Mouse (Mus musculus): ENCODE measurements around the gene Gm20431. TPM values are rescaled to one million over a fixed set of nuclear protein-coding genes. Genes with fewer than 3 reads are reported as not detected.
A peak's percentile ranks its signal among the peaks of the same experiment; 100 is the strongest.

Gene Gm20431
- polyA plus RNA-seq, 1 experiment: 15.3 TPM

DNA sequence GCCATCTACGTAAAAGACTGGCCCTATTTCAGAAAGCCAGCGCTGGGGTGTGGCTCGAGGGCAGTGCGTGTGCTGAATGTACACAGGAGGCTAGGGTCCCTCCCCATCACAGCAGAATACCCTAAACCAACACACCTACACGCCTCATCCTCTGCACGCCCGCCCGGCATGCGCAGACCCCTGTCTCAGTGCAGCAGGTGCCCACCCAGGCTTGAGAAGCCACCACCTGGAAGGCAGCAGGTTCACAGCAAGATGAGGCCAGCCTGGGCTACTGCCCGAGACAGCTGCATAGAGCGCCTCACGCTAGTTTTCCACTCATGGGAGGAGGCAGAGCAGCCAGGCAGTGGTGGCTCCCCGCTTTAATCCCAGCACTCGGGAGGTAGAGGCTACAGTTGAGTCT, 49.2 kb downstream of the Gm20431 start:
- no peaks in the 10 kb centered on the region for H3K4me1 ChIP-seq (replicated peaks; ENCODE audit: control insufficient read depth, insufficient read depth, low read length)
- H3K27me3 ChIP-seq (ENCODE audit: control insufficient read depth, insufficient read depth, low read length): no peaks in the 10 kb centered on the region
- no peak overlapping the region for H3K4me3 ChIP-seq (ENCODE audit: control insufficient read depth, insufficient read depth, low read length)
- WGBS: 97% methylated on average over 14 of the region's 14 CpGs
- no peak for DNase-seq
- TF ChIP-seq CTCF (IDR thresholded peaks at IDR 0.05; ENCODE audit: borderline replicate concordance, control insufficient read depth, extremely low read depth, insufficient read depth, low read length, poor library complexity) (no peak), POLR2A (IDR thresholded peaks at IDR 0.05; ENCODE audit: control insufficient read depth, extremely low read depth, insufficient read depth, low read length, poor library complexity) (no peak)
- peaks cover 35% of the 10 kb centered on the region for H3K36me3 ChIP-seq (ENCODE audit: control insufficient read depth, insufficient read depth, low read length)
- no peak overlapping the region for H3K27ac ChIP-seq (ENCODE audit: control insufficient read depth, insufficient read depth, low read length)

DNA sequence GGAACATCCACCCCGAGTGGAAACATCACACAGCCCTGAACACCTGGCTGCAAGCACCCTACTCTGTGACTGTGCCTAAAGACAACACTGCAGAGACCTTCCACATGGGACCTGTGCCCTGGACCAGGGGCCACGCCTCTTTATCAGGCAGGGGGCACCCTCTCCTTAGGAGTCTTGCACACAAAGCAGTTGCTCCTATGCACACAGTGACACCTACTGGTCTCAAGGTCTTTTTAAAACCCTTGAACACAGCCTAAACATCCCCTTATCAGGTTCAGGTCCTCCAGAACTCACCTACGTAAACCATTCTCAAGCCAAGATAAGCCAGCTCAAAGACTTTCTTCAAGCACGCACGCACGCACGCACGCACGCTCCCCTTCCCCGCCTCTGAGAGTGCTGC, 50.0 kb downstream of the Gm20431 start:
- H3K27ac ChIP-seq (ENCODE audit: control insufficient read depth, insufficient read depth, low read length): no peak overlapping the region
- H3K27me3 ChIP-seq (ENCODE audit: control insufficient read depth, insufficient read depth, low read length): no peaks in the 10 kb centered on the region
- TF ChIP-seq POLR2A (IDR thresholded peaks at IDR 0.05; ENCODE audit: control insufficient read depth, extremely low read depth, insufficient read depth, low read length, poor library complexity) (no peak), CTCF (IDR thresholded peaks at IDR 0.05; ENCODE audit: borderline replicate concordance, control insufficient read depth, extremely low read depth, insufficient read depth, low read length, poor library complexity) (no peak)
- DNase-seq: no peak
- WGBS: 94% methylated on average over 10 of the region's 10 CpGs
- H3K4me3 ChIP-seq (ENCODE audit: control insufficient read depth, insufficient read depth, low read length): no peak overlapping the region
- peaks cover 27% of the 10 kb centered on the region for H3K36me3 ChIP-seq (ENCODE audit: control insufficient read depth, insufficient read depth, low read length)
- H3K4me1 ChIP-seq (replicated peaks; ENCODE audit: control insufficient read depth, insufficient read depth, low read length): no peaks in the 10 kb centered on the region

DNA sequence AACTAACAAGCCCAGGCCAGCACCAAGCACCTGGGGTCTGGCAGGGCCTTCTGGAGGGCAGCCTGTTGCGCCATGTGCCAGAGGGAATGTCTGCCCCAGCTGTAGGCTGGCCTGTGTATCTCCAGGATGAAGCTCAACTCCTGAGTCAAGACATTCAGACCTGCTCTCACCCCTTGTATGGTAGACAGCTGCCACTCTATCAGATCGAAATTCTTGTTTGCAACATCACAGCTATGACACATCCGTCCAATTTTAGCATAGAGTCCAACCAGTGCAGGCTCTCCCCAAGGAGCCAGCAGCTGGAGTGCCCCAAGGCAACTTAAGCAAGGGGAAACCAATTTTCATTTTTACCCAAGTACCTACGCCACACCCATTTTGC, 54.6 kb downstream of the Gm20431 start:
- TF ChIP-seq CTCF (IDR thresholded peaks at IDR 0.05; ENCODE audit: borderline replicate concordance, control insufficient read depth, extremely low read depth, insufficient read depth, low read length, poor library complexity): no peak
- H3K36me3 ChIP-seq (ENCODE audit: control insufficient read depth, insufficient read depth, low read length): peaks cover 13% of the 10 kb centered on the region
- no peak for DNase-seq
- no peak overlapping the region for H3K4me3 ChIP-seq (ENCODE audit: control insufficient read depth, insufficient read depth, low read length)
- no peaks in the 10 kb centered on the region for H3K27me3 ChIP-seq (ENCODE audit: control insufficient read depth, insufficient read depth, low read length)
- no peaks in the 10 kb centered on the region for H3K4me1 ChIP-seq (replicated peaks; ENCODE audit: control insufficient read depth, insufficient read depth, low read length)
- H3K27ac ChIP-seq (ENCODE audit: control insufficient read depth, insufficient read depth, low read length): no peak overlapping the region
- WGBS: 92% methylated on average over 4 of the region's 4 CpGs

DNA sequence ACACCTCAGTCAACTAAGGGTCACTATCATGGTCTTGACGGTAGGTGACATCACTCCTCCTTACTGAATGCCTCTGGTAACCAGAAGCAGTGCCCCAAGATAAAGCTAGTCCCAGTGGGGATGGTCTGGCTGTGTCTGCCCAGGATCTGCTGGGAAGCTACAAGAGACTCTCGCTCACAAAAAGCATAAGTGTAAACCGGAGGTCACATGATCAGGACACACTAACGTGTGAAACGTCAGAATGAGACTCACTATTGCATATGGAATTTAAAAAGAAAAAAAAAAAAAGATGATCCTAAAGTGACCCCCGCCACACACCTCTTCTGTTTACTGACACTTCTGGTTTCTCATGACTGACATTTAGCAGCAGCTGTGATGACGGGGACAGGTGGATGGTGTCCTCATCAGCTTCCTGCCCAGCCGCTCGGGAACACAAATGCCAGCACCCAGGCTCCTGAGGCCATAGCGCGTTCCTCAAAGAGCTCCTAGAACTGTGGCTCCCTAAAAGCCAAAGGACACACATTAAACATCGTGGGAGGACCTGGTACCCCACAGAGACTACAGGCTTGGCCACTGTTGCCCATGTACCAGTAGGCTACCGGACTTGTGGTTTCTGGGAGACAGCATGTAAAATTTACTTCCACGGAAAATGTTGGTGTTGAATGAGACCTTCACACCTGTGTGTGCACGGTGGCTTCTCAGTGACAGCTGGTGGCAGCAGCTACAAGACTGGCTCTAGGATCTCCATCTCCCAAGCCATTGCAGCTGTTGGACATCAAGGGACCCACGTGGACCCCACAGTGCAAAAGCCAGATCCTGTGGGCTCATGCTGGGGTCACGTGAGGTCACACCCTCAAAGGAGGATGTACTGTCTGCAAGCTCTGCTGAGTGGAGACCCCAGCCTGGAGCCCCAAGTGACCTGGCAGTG, 55.2 kb downstream of the Gm20431 start:
- Histone ChIP-seq H3K36me3 (ENCODE audit: control insufficient read depth, insufficient read depth, low read length) (peaks cover 13% of the 10 kb centered on the region), H3K27me3 (ENCODE audit: control insufficient read depth, insufficient read depth, low read length) (no peaks in the 10 kb centered on the region), H3K4me3 (ENCODE audit: control insufficient read depth, insufficient read depth, low read length) (no peak overlapping the region), H3K27ac (ENCODE audit: control insufficient read depth, insufficient read depth, low read length) (no peak overlapping the region), H3K4me1 (replicated peaks; ENCODE audit: control insufficient read depth, insufficient read depth, low read length) (no peaks in the 10 kb centered on the region)
- no peak for DNase-seq
- no peak for TF ChIP-seq CTCF (IDR thresholded peaks at IDR 0.05; ENCODE audit: borderline replicate concordance, control insufficient read depth, extremely low read depth, insufficient read depth, low read length, poor library complexity)
- TF ChIP-seq POLR2A (IDR thresholded peaks at IDR 0.05; ENCODE audit: control insufficient read depth, extremely low read depth, insufficient read depth, low read length, poor library complexity): no peak
- WGBS: 86% methylated on average over 17 of the region's 17 CpGs

DNA sequence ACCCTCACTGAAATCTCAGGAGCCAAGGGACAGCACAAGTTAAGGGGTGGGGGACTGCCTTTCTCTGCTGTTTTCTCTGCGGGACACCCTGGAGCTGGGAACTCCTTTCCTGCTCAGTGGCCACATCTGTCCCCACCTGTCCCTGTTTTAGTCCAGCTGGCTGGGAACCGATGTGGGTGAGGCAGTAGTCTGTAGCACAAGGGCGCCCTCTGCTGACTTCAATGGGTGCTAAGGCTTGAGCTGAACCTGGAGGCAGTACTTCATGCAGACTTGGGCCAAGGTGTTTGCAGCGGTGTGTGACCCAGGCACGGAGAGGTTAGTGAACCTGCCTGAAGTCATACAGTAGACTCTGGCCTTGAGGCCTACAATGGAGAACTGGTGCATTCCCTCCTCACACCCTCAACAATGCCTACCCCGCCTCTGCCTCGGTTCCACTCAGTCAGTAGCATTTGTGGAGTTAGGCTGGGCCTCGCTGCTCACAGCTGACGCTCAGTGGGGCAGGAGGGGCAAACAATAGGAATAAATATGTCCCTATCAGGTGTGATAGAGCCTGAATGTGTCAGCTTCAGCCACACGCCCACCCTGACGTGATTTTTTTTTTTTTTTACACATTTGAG, 56.0 kb downstream of the Gm20431 start:
- DNase-seq: peak; percentile 85

DNA sequence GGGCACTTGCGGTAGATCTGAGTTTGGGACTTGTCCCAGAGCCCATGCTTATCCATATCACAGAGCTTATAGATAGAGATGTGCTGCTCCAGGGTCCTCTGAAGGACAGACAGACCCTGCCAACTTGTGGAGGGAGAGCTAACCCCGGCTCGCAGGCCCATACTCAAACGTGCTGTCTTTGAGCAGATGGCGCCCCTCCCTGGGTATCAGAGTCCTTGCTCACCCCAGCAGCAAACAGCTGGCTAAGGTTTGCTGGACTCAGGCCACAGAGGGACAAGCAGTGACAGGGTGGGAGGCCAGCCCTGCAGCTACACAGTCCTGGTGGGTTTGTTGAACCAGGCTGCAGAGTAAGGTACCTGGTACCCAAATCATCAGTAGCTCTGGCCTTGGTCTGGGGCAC, 58.3 kb downstream of the Gm20431 start:
- Histone ChIP-seq H3K36me3 (ENCODE audit: control insufficient read depth, insufficient read depth, low read length) (no peaks in the 10 kb centered on the region), H3K27ac (ENCODE audit: control insufficient read depth, insufficient read depth, low read length) (no peak overlapping the region), H3K27me3 (ENCODE audit: control insufficient read depth, insufficient read depth, low read length) (no peaks in the 10 kb centered on the region), H3K4me3 (ENCODE audit: control insufficient read depth, insufficient read depth, low read length) (no peak overlapping the region), H3K4me1 (replicated peaks; ENCODE audit: control insufficient read depth, insufficient read depth, low read length) (no peaks in the 10 kb centered on the region)
- no peak for DNase-seq
- TF ChIP-seq CTCF (IDR thresholded peaks at IDR 0.05; ENCODE audit: borderline replicate concordance, control insufficient read depth, extremely low read depth, insufficient read depth, low read length, poor library complexity) (no peak), POLR2A (IDR thresholded peaks at IDR 0.05; ENCODE audit: control insufficient read depth, extremely low read depth, insufficient read depth, low read length, poor library complexity) (no peak)
- WGBS: 91% methylated on average over 5 of the region's 5 CpGs

More for the DNA sequence above, 56.0 kb downstream of the Gm20431 start:
- Histone ChIP-seq H3K27ac (ENCODE audit: control insufficient read depth, insufficient read depth, low read length) (no peak overlapping the region), H3K4me1 (replicated peaks; ENCODE audit: control insufficient read depth, insufficient read depth, low read length) (no peaks in the 10 kb centered on the region), H3K36me3 (ENCODE audit: control insufficient read depth, insufficient read depth, low read length) (peaks cover 13% of the 10 kb centered on the region), H3K4me3 (ENCODE audit: control insufficient read depth, insufficient read depth, low read length) (no peak overlapping the region), H3K27me3 (ENCODE audit: control insufficient read depth, insufficient read depth, low read length) (no peaks in the 10 kb centered on the region)
- TF ChIP-seq POLR2A (IDR thresholded peaks at IDR 0.05; ENCODE audit: control insufficient read depth, extremely low read depth, insufficient read depth, low read length, poor library complexity) (no peak), CTCF (IDR thresholded peaks at IDR 0.05; ENCODE audit: borderline replicate concordance, control insufficient read depth, extremely low read depth, insufficient read depth, low read length, poor library complexity) (peak; percentile 92)
- WGBS: 57% methylated on average over 11 of the region's 11 CpGs

All from thymus, adult 2 months (tissue).